Comparison of ENCODE assay signal across 15 mouse cellular contexts in genomic region chr2:136896131-136896530, GRCm38 (mm10). TPM values are rescaled to one million over a fixed set of nuclear protein-coding genes. Genes with fewer than 3 reads are reported as not detected.
"Had no signal": no experiment of that assay in that cellular context is flagged by ENCODE, and none has a peak within 500 bp of the region (broad histone marks: within the 10 kb centered on the region; RNA-seq: fewer than 3 reads in every experiment).

No protein-coding gene starts in this region.

- H3K9ac ChIP-seq: limb, embryonic 13.5 days; liver, embryonic 14.5 days; neural tube, embryonic 15.5 days had no signal

- ATAC-seq: midbrain, embryonic 16.5 days had no signal

- DNase-seq: kidney, adult 8-10 months; kidney, postnatal 4 days; lung, adult 2 months; lung, postnatal 10 days; right cerebral cortex, adult 18-20 months; thymus, postnatal 4 days had no signal

- H3K9me3 ChIP-seq: limb, embryonic 13.5 days; megakaryocyte, embryonic 14.5 days; neural tube, embryonic 15.5 days had no signal

- H3K4me3 ChIP-seq: layer of hippocampus, adult 2 months; limb, embryonic 13.5 days; megakaryocyte, embryonic 14.5 days; neural tube, embryonic 15.5 days had no signal

- H3K27ac ChIP-seq: layer of hippocampus, adult 2 months; limb, embryonic 13.5 days; liver, embryonic 14.5 days; macrophage; neural tube, embryonic 15.5 days; stomach, postnatal 0 days had no signal

- H3K36me3 ChIP-seq: limb, embryonic 13.5 days; neural tube, embryonic 15.5 days had no signal

- H3K4me2 ChIP-seq: limb, embryonic 13.5 days; midbrain, embryonic 11.5 days; neural tube, embryonic 15.5 days had no signal

- H3K27me3 ChIP-seq: limb, embryonic 13.5 days; megakaryocyte, embryonic 14.5 days; neural tube, embryonic 15.5 days had no signal

RNA-seq across cellular contexts. Expression of gene AL731706.2, which starts 10.7 kb away (rescaled TPM):
- polyA plus RNA-seq: lung, adult 2 months had no signal
